Mouse (Mus musculus) megakaryocyte, embryonic 14.5 days (primary cell): Measurements from ENCODE around the gene Dnaic1. TPM values are rescaled to one million over a fixed set of nuclear protein-coding genes. Genes with fewer than 3 reads are reported as not detected.

Source experiments
- H3K27me3 ChIP-seq: replicated peaks from 2 replicates; pipeline ENCODE3; 2012; ENCODE audit warnings: inconsistent platforms
- H3K36me3 ChIP-seq: replicated peaks from 2 replicates; pipeline ENCODE3; 2012; ENCODE audit warnings: low read length, inconsistent platforms, mixed read lengths
- H3K4me1 ChIP-seq: 2 replicates; pipeline ENCODE4 v1.6.1; 2012; ENCODE audit warnings: inconsistent platforms
- H3K4me3 ChIP-seq: replicated peaks from 2 replicates; pipeline ENCODE3; 2012; ENCODE audit warnings: moderate library complexity, mild to moderate bottlenecking, inconsistent platforms
- H3K9me3 ChIP-seq: 2 replicates; pipeline ENCODE4 v1.6.1; 2012; ENCODE audit warnings: inconsistent platforms
- FLI1 ChIP-seq: IDR thresholded peaks from 2 replicates; pipeline ENCODE4 v1.6.1; 2012; ENCODE audit warnings: low read length, inconsistent platforms, mixed read lengths
- GATA1 ChIP-seq: IDR thresholded peaks from 3 replicates; pipeline ENCODE4 v1.6.1; 2012; ENCODE audit warnings: mixed read lengths, low read length, inconsistent platforms, borderline replicate concordance
- polyA plus RNA-seq: library from polyadenylated mRNA; stranded (reverse); fragments of >175 nt; gene quantifications from 2 replicates; pipeline ENCODE4 v1.2.3, GENCODE M21; 2012; ENCODE audit warnings: low replicate concordance; ENCODE audit not compliant: insufficient read depth

Gene Dnaic1
- polyA plus RNA-seq, 1 experiment, result not detected

DNA sequence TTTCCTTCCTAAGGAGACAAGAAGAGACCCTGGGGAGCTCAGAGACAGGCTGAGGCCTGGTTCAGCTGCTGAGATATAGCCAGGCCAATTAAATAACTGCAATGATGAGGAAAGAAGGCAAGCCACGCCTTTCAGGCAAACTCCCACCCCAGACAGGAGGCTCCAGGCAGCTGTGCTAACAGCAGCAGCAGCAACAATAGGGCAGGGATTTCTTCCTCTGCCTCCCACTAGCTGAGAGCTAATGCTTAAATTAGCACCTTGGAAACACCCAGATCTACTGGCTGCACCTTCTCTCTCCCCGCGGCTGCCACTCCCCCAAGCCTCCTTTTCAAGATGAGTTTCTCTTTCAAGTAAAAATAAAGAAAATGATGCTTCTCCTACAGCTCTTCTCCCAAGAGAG is 3.5 kb upstream of the Dnaic1 start:
- TF ChIP-seq GATA1 (no peak), FLI1 (no peak)
- H3K9me3 ChIP-seq, result no peaks in the 10 kb centered on the region
- no peak overlapping the region for H3K4me3 ChIP-seq
- H3K36me3 ChIP-seq, result no peaks in the 10 kb centered on the region
- H3K27me3 ChIP-seq, result peaks cover 38% of the 10 kb centered on the region
- H3K4me1 ChIP-seq, result peaks cover 24% of the 10 kb centered on the region

DNA sequence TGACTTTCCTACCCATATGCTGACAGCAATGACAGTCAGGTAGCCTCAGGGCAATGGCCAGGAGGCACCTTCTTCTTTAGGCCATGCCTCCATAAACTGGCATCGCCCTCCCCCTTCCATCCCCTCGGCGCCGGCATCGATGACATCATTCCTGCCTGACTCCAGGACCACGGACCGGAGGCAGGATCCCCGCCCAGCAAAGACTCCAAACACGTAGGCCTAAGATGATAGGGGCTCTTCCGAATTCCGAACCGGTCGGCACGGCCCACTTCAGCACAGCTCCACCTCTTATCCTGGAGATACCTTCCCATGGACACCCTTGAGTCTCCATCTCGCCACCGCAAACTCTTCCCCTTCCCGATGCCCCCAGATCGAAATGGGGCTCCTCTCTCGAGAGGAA is 1.3 kb upstream of the Dnaic1 start:
- TF ChIP-seq GATA1 (no peak), FLI1 (no peak)
- H3K9me3 ChIP-seq, result no peaks in the 10 kb centered on the region
- H3K4me3 ChIP-seq, result peak overlapping the region; percentile 94
- peaks cover 50% of the 10 kb centered on the region for H3K27me3 ChIP-seq
- H3K36me3 ChIP-seq, result no peaks in the 10 kb centered on the region
- peaks cover 23% of the 10 kb centered on the region for H3K4me1 ChIP-seq

DNA sequence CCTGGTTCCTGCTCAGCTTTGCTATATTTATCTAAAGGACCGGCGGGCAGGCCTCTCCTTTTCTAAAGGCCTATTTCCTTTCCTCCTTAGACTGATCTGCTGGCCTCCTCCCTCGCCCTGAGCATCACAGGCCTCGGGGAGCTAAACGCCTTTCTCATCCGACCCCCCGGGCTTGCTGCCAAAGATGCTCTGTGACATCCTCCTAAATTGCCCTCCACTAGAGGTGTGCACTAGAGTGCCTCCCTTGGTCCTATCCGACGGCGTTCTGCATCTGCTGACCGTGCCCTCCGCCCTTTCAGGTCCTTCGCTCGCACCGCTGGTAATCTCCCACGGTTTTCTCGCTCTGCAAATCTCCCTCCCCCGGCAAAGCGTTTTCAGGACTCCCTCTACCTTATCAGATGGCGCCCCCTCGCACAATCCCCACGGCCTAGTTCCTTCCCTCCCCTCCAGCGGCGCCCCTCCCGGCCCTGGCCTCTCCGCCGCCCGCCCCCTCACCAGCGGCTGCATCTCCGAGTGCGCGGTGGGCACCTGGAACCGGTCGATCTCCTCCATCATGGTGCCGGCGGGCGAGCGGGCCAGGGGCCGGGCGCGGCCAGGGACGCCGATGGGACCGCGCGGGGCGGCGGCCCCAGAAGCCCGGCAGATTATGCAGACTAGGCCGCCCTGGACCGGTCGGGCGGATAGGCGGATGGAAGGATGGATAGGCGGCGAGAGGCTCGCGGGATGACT is 729 bp upstream of the Dnaic1 start:
- no peaks in the 10 kb centered on the region for H3K9me3 ChIP-seq
- peak overlapping the region; percentile 94 for H3K4me3 ChIP-seq
- peaks cover 50% of the 10 kb centered on the region for H3K27me3 ChIP-seq
- no peaks in the 10 kb centered on the region for H3K36me3 ChIP-seq
- H3K4me1 ChIP-seq, result peaks cover 19% of the 10 kb centered on the region
- TF ChIP-seq GATA1 (no peak), FLI1 (no peak)

DNA sequence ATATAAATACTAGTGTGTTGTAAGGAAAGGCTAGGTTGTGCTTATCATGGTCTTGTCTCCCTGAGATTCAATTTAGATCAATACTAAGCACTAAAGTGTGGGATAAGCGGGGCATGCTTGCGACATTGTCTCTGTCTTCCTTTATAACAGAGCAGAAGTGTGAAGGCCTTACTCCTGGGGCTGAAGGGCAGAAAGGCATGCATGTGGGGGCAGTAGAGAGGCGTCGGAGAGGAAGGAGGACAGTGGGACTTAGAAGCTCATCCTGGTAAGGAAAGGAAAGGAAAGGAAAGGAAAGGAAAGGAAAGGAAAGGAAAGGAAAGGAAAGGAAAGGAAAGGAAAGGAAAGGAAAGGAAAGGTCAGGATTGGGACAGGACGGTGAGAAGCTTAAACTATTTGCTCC is 1.9 kb downstream of the Dnaic1 start:
- H3K4me1 ChIP-seq, result peaks cover 27% of the 10 kb centered on the region
- no peak overlapping the region for H3K4me3 ChIP-seq
- peaks cover 46% of the 10 kb centered on the region for H3K27me3 ChIP-seq
- H3K36me3 ChIP-seq, result no peaks in the 10 kb centered on the region
- TF ChIP-seq GATA1 (no peak), FLI1 (no peak)
- H3K9me3 ChIP-seq, result no peaks in the 10 kb centered on the region

DNA sequence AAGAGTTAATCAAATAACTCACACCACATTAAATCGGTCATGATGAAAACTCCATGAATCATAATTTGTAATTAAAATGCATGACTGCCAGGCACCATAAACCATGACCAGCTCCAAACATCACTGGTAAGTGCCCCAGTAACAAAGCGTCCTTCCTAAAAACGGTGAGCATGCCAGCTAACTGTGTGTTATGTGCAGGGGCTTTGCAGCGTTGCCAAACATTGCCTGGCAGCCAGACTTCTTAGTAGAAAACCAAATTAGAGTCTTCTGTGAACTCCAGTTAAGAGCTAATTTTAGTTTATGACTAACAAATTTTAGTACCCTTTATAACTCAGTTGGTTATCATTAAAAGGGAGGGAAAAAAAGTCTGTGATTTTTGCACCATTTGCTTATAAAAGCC is 3.9 kb downstream of the Dnaic1 start:
- H3K4me1 ChIP-seq, result peaks cover 20% of the 10 kb centered on the region
- no peaks in the 10 kb centered on the region for H3K9me3 ChIP-seq
- peaks cover 36% of the 10 kb centered on the region for H3K27me3 ChIP-seq
- no peaks in the 10 kb centered on the region for H3K36me3 ChIP-seq
- TF ChIP-seq FLI1, result no peak
- TF ChIP-seq GATA1, result no peak
- H3K4me3 ChIP-seq, result no peak overlapping the region

DNA sequence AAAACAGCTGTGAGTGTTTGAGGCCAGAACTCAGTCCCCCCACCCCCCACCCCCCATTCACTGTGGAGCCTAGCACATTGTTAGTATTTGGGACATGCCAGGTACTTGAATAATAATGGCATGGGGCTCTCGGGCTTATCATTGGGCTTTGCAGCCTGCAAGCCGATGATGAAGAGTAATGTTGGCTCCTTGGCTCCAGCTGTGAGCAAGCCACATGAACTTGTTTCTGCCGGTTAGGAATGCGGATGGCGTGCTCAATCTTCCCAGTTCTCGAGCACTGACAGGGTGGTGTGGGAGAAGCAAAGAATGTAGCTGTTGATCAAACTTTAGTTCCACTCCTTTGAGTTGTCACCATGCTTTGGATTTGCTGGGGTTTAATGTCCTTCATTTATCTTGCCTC is 6.3 kb downstream of the Dnaic1 start:
- H3K27me3 ChIP-seq, result peaks cover 32% of the 10 kb centered on the region
- TF ChIP-seq GATA1 (no peak), FLI1 (no peak)
- H3K4me1 ChIP-seq, result peaks cover 8% of the 10 kb centered on the region
- H3K4me3 ChIP-seq, result no peak overlapping the region
- no peaks in the 10 kb centered on the region for H3K9me3 ChIP-seq
- H3K36me3 ChIP-seq, result no peaks in the 10 kb centered on the region

DNA sequence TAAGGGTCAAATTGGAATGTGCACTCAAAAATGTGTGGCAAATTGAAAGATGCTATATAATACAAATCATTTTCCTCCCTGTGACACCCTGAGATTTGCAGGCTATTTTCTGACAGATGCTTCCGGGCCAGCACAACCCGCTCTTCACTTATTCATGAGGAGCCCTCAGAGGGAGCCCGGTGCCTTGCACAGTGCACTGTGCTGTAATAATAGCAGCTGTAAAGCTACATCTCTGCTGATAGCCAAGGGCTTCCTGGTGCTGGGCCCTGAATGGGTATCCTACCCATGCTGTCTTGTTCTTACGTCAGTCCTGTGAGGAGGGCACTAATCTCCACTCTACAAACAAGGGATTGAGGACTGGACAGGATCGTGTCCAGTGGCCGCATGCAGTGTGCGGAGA is 13.8 kb downstream of the Dnaic1 start:
- Histone ChIP-seq H3K9me3 (no peaks in the 10 kb centered on the region), H3K36me3 (no peaks in the 10 kb centered on the region), H3K27me3 (peaks cover 8% of the 10 kb centered on the region), H3K4me3 (no peak overlapping the region), H3K4me1 (no peaks in the 10 kb centered on the region)
- TF ChIP-seq FLI1 (no peak), GATA1 (no peak)

DNA sequence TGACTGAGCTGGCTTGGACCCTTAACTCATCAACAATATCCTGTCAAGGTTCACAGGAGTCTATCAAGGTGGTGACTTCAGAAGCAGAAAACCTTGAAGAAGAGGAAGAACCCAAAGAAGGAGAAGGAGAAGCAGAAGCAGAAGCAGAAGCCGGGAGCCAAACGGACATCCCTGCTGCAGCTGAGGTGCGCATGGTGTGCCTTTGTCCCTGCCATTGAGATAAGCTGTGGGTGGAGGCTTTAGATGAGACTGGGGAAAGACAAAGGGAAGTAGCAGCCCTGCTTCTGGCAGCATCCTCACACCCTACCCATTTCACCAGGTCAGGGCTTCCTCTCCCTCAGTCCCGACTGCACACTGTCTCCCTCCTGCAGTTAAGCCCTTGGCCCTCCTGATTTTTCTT is 33.2 kb downstream of the Dnaic1 start:
- no peaks in the 10 kb centered on the region for H3K36me3 ChIP-seq
- H3K4me1 ChIP-seq, result no peaks in the 10 kb centered on the region
- peaks cover 17% of the 10 kb centered on the region for H3K27me3 ChIP-seq
- no peaks in the 10 kb centered on the region for H3K9me3 ChIP-seq
- H3K4me3 ChIP-seq, result no peak overlapping the region
- no peak for TF ChIP-seq GATA1
- no peak for TF ChIP-seq FLI1

DNA sequence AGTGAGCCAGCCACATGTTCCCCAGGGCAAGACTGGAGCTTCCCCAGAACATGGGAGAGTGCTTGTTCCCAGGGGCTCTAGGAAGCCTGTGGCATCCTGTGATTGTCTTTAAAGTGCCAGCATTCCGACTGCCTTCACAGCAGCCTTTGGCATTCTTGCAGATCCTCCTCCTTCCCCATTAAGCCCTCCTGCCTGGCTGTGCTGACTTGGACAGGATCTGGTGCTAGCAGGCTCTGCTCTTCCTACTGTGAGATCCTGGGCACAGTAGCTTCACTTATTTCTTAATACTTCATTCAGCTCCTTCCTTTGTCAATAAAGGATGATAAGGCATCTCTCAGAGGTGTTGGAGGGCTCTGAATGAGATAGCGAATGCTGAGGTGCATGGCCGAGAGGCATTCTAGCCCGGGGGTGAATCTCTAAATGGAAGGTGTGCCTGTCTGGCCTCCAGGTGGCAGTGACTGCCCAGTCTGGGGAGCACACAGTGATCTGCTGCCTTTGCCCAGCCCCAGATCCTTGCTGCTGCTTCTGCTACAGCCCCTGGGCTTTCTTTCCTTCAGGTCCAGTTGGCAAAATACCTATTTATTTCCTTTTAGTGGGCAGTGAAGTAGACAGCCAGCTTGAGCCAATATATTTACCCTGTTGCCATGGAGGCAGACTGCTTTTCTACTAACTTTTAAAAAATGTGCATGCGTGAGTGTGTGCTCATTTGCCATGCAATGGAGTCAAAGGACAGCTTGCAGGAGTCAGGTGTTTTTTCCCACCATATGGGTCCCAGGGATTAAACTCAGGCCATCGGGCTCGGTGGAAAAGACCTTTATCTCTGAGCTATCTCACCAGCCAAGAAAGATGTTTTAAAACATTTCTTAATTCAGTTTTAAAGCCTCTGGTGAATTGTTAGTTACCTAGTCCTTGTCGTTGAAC is 35.2 kb downstream of the Dnaic1 start:
- TF ChIP-seq FLI1 (no peak), GATA1 (no peak)
- no peaks in the 10 kb centered on the region for H3K36me3 ChIP-seq
- no peaks in the 10 kb centered on the region for H3K9me3 ChIP-seq
- no peak overlapping the region for H3K4me3 ChIP-seq
- H3K4me1 ChIP-seq, result no peaks in the 10 kb centered on the region
- H3K27me3 ChIP-seq, result peaks cover 19% of the 10 kb centered on the region

DNA sequence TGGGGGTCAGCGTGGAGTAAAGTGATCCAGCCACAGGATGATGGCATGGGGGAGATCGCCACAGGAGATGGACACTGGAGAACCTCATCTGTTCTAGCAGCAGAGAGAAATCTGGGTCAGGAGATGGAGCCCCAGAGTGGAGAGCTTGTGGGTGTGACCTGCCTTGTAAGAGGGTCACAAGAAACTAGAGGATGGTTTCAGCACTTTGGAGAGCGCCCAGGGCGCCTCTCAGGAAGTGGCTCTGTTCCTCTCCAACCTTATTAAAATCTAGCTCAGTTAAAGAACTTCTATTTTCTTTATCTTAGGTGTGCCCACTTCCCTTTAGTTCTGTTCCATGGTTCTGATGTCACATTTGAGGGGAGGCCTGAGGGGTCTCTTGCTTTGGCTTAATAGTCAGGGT is 37.2 kb downstream of the Dnaic1 start:
- Histone ChIP-seq H3K4me1 (no peaks in the 10 kb centered on the region), H3K4me3 (no peak overlapping the region), H3K9me3 (no peaks in the 10 kb centered on the region), H3K27me3 (peaks cover 20% of the 10 kb centered on the region), H3K36me3 (no peaks in the 10 kb centered on the region)
- TF ChIP-seq GATA1 (no peak), FLI1 (no peak)
